Mouse (Mus musculus) C2C12 (cell line): ENCODE measurements around the gene Lgi4.

ENCODE experiments used
- CTCF ChIP-seq: IDR thresholded peaks from one replicate; pipeline ENCODE4 v1.5.1; 2011; ENCODE audit not compliant: control insufficient read depth, insufficient read depth, insufficient read length
- MYOD1 ChIP-seq: IDR thresholded peaks from one replicate; pipeline ENCODE4 v1.6.1; 2011; ENCODE audit warnings: low read depth; ENCODE audit not compliant: control insufficient read depth, insufficient read length
- USF1 ChIP-seq: IDR thresholded peaks from one replicate; pipeline ENCODE4 v1.6.1; 2011; ENCODE audit warnings: low read depth, mild to moderate bottlenecking, control low read depth, moderate library complexity

DNA sequence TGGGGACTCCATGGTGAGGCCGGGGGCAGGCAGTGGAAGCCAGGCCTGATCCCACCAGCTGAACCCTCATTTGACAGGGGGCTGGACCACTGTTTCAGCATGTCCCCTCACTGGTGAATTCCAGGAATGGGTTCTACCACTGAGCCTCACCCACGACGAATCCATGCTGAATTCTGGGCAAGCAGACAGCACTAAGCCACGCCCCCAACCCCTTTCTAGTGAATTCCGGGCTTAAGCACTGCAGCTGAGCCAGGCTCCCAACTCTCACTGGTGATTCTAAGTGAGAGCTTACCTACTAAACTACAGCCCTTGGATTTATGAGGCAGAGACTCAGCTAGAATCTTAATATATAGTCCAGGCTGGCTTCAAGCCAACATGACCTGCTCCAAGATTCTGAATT, 8.7 kb downstream of the Lgi4 start:
- no peak for TF ChIP-seq CTCF
- TF ChIP-seq USF1 = no peak
- no peak for TF ChIP-seq MYOD1
